15 mouse cellular contexts compared by ENCODE assay signal in genomic region chr10:72659198-72659597, GRCm38 (mm10).
"Had no signal": no experiment of that assay in that cellular context is flagged by ENCODE, and none has a peak within 500 bp of the region (broad histone marks: within the 10 kb centered on the region; RNA-seq: fewer than 3 reads in every experiment).

No protein-coding gene starts in this region.

- H3K4me3 ChIP-seq: neural tube, embryonic 15.5 days; stomach, embryonic 15.5 days had no signal

- H3K9ac ChIP-seq: neural tube, embryonic 15.5 days; stomach, embryonic 15.5 days had no signal

- H3K9me3 ChIP-seq: neural tube, embryonic 15.5 days; stomach, embryonic 15.5 days had no signal

- H3K27me3 ChIP-seq: neural tube, embryonic 15.5 days; stomach, embryonic 15.5 days had no signal

- H3K27ac ChIP-seq: neural tube, embryonic 15.5 days; stomach, embryonic 15.5 days; stomach, postnatal 0 days had no signal

- H3K4me2 ChIP-seq: neural tube, embryonic 15.5 days; stomach, embryonic 15.5 days had no signal

- DNase-seq: retina, postnatal 1 day; right cerebral cortex, adult 18-20 months; right cerebral cortex, postnatal 14 days; right cerebral cortex, postnatal 25 days; right cerebral cortex, postnatal 4 days; spleen, adult 18-20 months; thymus, adult 18-20 months; thymus, adult 2 months; thymus, postnatal 14 days; thymus, postnatal 25 days; thymus, postnatal 36 days; thymus, postnatal 4 days had no signal
